Mouse (Mus musculus) brain, embryonic 14.5 days (tissue): ENCODE data around the gene Adamts13.

Source experiments
- CTCF ChIP-seq: fragments of 200-500 bp; IDR thresholded peaks from 2 replicates; pipeline ENCODE4 v1.5.1; 2012; ENCODE audit warnings: inconsistent platforms, mild to moderate bottlenecking, moderate library complexity, borderline replicate concordance; ENCODE audit not compliant: insufficient read depth, insufficient read length; ENCODE audit errors: extremely low read depth
- POLR2A ChIP-seq: fragments of 200-500 bp; IDR thresholded peaks from 2 replicates; pipeline ENCODE4 v1.6.1; 2012; ENCODE audit warnings: mild to moderate bottlenecking, inconsistent platforms, borderline replicate concordance; ENCODE audit not compliant: poor library complexity, insufficient read depth, insufficient read length, severe bottlenecking; ENCODE audit errors: extremely low read depth

DNA sequence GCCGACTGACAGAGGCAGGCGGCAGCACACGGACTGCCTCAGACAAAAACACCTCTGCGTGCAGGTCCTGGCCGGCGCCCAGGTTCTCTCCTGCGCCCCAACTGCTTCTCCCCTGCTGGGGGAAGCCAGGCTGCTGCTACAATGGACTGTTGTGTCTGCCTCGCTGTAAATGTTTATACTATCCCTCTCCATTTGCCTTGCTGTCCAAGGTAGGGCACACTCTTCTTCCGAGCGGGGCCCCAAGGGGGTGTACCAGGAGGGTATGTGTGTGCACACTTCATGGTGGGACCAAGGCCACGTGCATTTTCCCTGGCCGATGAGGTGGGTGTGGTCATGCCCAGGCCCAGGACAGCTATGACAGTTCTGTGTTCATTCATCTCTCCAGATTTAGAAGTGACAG is 85.5 kb downstream of the Adamts13 start:
- TF ChIP-seq POLR2A (no peak), CTCF (no peak)
